Mouse (Mus musculus) neural tube, embryonic 12.5 days (tissue): ENCODE measurements around the gene Rpl27. TPM values are rescaled to one million over a fixed set of nuclear protein-coding genes. Genes with fewer than 3 reads are reported as not detected.
"Not testable (repeated sequence)": the region's sequence is repeated elsewhere in the genome, so short reads cannot be mapped to it uniquely, and the experiment has no call there.

Source experiments
- ATAC-seq: fragments of 200-750 bp; cut with Nextera tagmentation; 2 replicates; pipeline ENCODE4 v1.8.0; 2017; ENCODE audit warnings: low read depth, mild to moderate bottlenecking, moderate TSS enrichment, moderate library complexity; ENCODE audit not compliant: low FRiP score
- H3K27ac ChIP-seq: fragments of 300-500 bp; sonication (generic); 2 replicates; pipeline ENCODE4 v1.5.1; 2016
- H3K27me3 ChIP-seq: fragments of 300-500 bp; sonication (generic); replicated peaks from 2 replicates; pipeline ENCODE4 v1.6.1; 2016; ENCODE audit warnings: mild to moderate bottlenecking
- H3K36me3 ChIP-seq: fragments of 300-500 bp; sonication (generic); 2 replicates; pipeline ENCODE4 v1.6.1; 2016; ENCODE audit warnings: mild to moderate bottlenecking
- H3K4me1 ChIP-seq: fragments of 300-500 bp; sonication (generic); 2 replicates; pipeline ENCODE4 v1.6.1; 2016
- H3K4me2 ChIP-seq: fragments of 300-500 bp; sonication (generic); replicated peaks from 2 replicates; pipeline ENCODE4 v1.6.1; 2016; ENCODE audit warnings: mild to moderate bottlenecking
- H3K4me3 ChIP-seq: fragments of 300-500 bp; sonication (generic); 2 replicates; pipeline ENCODE4 v1.5.1; 2016
- H3K9ac ChIP-seq: fragments of 300-500 bp; sonication (generic); 2 replicates; pipeline ENCODE4 v1.6.1; 2016; ENCODE audit warnings: mild to moderate bottlenecking
- H3K9me3 ChIP-seq: fragments of 300-500 bp; sonication (generic); 2 replicates; pipeline ENCODE4 v1.6.1; 2016; ENCODE audit warnings: mild to moderate bottlenecking
- WGBS: fragments of 180-500 bp; shearing (Covaris S2); methylation state at CpG from one replicate; pipeline ENCODE4 v1.1.7; 2016; 5-methylcytosine and 5-hydroxymethylcytosine counted together
- polyA plus RNA-seq: library from polyadenylated mRNA; unstranded; fragments of >200 nt; fragmentation: Nextera tagmentation; extraction: Ambion mirVana; gene quantifications from 2 replicates; pipeline ENCODE4 v1.2.1, GENCODE M21; 2016

Gene Rpl27
- polyA plus RNA-seq, 1 experiment from 2014 or later, result 327 TPM

- no peak overlapping the region for H3K27ac ChIP-seq
Measured at GRCm38 (mm10) chr11:101474298-101474697, 32.2 kb downstream of the Rpl27 start.

GRCm38 (mm10) chr11:101476361-101476760 lies 34.3 kb downstream of the Rpl27 start:
- peaks cover 46% of the 10 kb centered on the region for H3K4me1 ChIP-seq
- H3K27me3 ChIP-seq, ATAC-seq, H3K4me2 ChIP-seq, H3K9ac ChIP-seq, H3K36me3 ChIP-seq, H3K9me3 ChIP-seq, H3K4me3 ChIP-seq, H3K27ac ChIP-seq: not testable (repeated sequence)
- WGBS, result 80% methylated on average over 4 of the region's 4 CpGs

More at GRCm38 (mm10) chr11:101474298-101474697, 32.2 kb downstream of the Rpl27 start:
- 76% methylated on average over 5 of the region's 5 CpGs for WGBS
- Histone ChIP-seq H3K27me3 (no peaks in the 10 kb centered on the region), H3K9ac (no peak overlapping the region), H3K36me3 (peaks cover 13% of the 10 kb centered on the region; the same call in 1 of the 2 replicates), H3K4me1 (peaks cover 48% of the 10 kb centered on the region), H3K9me3 (no peaks in the 10 kb centered on the region), H3K4me2 (no peak overlapping the region), H3K4me3 (no peak overlapping the region)
- ATAC-seq, result no peak

DNA sequence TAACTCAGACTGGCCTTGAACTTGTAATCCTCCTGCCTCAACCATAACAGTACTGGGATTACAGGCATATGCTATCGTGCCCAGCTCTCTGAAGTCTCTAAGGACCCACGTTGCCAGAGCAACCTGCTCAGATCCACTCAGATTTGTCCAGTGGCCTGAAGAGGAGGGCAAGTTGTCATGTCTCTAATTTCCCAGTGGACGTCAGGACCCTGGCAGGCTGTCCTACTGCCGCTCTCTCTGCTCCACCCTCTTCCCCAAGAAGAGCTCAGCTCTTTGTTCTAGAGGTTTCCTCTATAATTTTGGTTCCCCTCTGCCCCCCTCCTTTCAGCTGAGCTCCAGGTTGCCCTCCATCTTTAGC lies 35.1 kb downstream of the Rpl27 start:
- Histone ChIP-seq H3K4me2 (peak overlapping the region; percentile 8; the same call in 1 of the 2 replicates), H3K9ac (no peak overlapping the region), H3K27me3 (no peaks in the 10 kb centered on the region), H3K27ac (peak overlapping the region; percentile 75), H3K4me1 (peaks cover 38% of the 10 kb centered on the region), H3K9me3 (no peaks in the 10 kb centered on the region), H3K4me3 (no peak overlapping the region), H3K36me3 (no peaks in the 10 kb centered on the region)
- WGBS, result 21% methylated on average over 4 of the region's 4 CpGs
- peak; percentile 70 for ATAC-seq

- H3K4me2 ChIP-seq, result peak overlapping the region; percentile 50
- ATAC-seq, result peak; percentile 84
- 23% methylated on average over 10 of the region's 10 CpGs for WGBS
Measured at GRCm38 (mm10) chr11:101477552-101478211, 35.6 kb downstream of the Rpl27 start.

GRCm38 (mm10) chr11:101479171-101479635 lies 37.1 kb downstream of the Rpl27 start:
- peak overlapping the region; percentile 50 for H3K4me2 ChIP-seq
- no peaks in the 10 kb centered on the region for H3K9me3 ChIP-seq
- H3K4me1 ChIP-seq, result peaks cover 40% of the 10 kb centered on the region
- peak overlapping the region; percentile 42; the same call in 1 of the 2 replicates for H3K9ac ChIP-seq
- no peaks in the 10 kb centered on the region for H3K27me3 ChIP-seq
- H3K36me3 ChIP-seq, result no peaks in the 10 kb centered on the region
- 3% methylated on average over 18 of the region's 18 CpGs for WGBS
- peak; percentile 60 for ATAC-seq
- H3K4me3 ChIP-seq, result peak overlapping the region; percentile 17
- peak overlapping the region; percentile 92 for H3K27ac ChIP-seq

More at GRCm38 (mm10) chr11:101477552-101478211, 35.6 kb downstream of the Rpl27 start:
- Histone ChIP-seq H3K27ac (peak overlapping the region; percentile 92), H3K4me3 (peak overlapping the region; percentile 1; the same call in 1 of the 2 replicates), H3K27me3 (no peaks in the 10 kb centered on the region), H3K9ac (0 out of 2 replicates have a peak overlapping the region, but pooled peaks have one; percentile 29), H3K4me1 (peaks cover 33% of the 10 kb centered on the region), H3K36me3 (no peaks in the 10 kb centered on the region), H3K9me3 (no peaks in the 10 kb centered on the region)

GRCm38 (mm10) chr11:101480912-101481311 lies 38.8 kb downstream of the Rpl27 start:
- Histone ChIP-seq H3K27ac (no peak overlapping the region), H3K36me3 (no peaks in the 10 kb centered on the region), H3K9ac (no peak overlapping the region), H3K4me2 (no peak overlapping the region), H3K4me1 (peaks cover 46% of the 10 kb centered on the region), H3K27me3 (no peaks in the 10 kb centered on the region), H3K9me3 (no peaks in the 10 kb centered on the region), H3K4me3 (no peak overlapping the region)
- no peak for ATAC-seq
- WGBS, result 71% methylated on average over 6 of the region's 6 CpGs

DNA sequence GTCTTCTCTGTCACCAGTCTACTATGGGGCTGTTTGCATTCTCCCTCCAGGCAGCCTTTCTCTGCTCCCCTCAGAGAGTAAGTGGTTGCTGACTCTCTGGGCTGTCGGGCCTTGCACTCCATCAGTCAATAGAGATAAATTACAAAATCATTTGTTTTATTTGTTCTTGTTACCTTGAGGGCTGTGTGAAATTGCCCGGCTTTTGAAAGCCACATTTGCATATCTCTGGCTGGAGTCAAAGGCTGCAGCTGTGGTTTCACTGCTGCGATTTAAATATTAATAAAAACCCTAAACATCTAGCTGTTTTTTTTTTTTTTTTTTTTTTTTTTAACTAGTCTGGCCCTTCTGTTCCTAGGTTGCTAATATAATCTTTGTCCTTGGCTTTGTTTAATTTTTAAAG lies 41.7 kb downstream of the Rpl27 start:
- H3K9ac ChIP-seq, result no peak overlapping the region
- WGBS, result 16% methylated on average over 3 of the region's 3 CpGs
- H3K4me2 ChIP-seq, result no peak overlapping the region
- no peaks in the 10 kb centered on the region for H3K9me3 ChIP-seq
- ATAC-seq, result no peak
- H3K27ac ChIP-seq, result peak overlapping the region; percentile 29; the same call in 1 of the 2 replicates
- H3K36me3 ChIP-seq, result peaks cover 3% of the 10 kb centered on the region; the same call in 1 of the 2 replicates
- peaks cover 31% of the 10 kb centered on the region for H3K4me1 ChIP-seq
- H3K4me3 ChIP-seq, result no peak overlapping the region
- H3K27me3 ChIP-seq, result no peaks in the 10 kb centered on the region

- WGBS, result 75% methylated on average over 6 of the region's 6 CpGs
- Histone ChIP-seq H3K4me3 (no peak overlapping the region), H3K27me3 (no peaks in the 10 kb centered on the region), H3K4me2 (no peak overlapping the region), H3K36me3 (peaks cover 3% of the 10 kb centered on the region; the same call in 1 of the 2 replicates), H3K4me1 (peaks cover 27% of the 10 kb centered on the region), H3K9me3 (no peaks in the 10 kb centered on the region), H3K27ac (peak overlapping the region; percentile 53), H3K9ac (no peak overlapping the region)
- ATAC-seq, result no peak
Measured at GRCm38 (mm10) chr11:101484245-101484644, 42.1 kb downstream of the Rpl27 start.

DNA sequence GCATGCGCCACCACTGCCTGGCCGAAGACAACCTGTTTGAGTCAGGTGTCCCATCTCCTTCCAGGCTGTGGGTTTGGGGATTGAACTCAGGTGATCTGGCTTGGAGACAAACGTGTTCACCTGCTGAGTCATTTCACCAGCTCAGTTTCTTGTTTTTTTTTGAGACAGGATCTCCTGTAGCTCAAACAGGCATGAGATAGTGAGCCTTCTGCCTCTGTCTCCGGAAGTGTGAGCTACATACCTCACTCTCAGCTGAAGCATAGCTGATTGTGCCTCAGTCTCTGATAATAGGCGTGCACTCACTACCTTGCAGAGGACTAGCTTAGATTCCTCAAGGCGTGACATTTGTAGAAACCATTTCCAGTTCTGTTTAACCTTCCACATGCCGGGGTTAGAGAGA lies 42.7 kb downstream of the Rpl27 start:
- Histone ChIP-seq H3K4me2 (no peak overlapping the region), H3K36me3 (peaks cover 3% of the 10 kb centered on the region; the same call in 1 of the 2 replicates), H3K27me3 (no peaks in the 10 kb centered on the region), H3K4me3 (no peak overlapping the region), H3K27ac (no peak overlapping the region; the same call in 1 of the 2 replicates), H3K9ac (no peak overlapping the region), H3K9me3 (no peaks in the 10 kb centered on the region), H3K4me1 (peaks cover 22% of the 10 kb centered on the region)
- no peak for ATAC-seq
- 89% methylated on average over 7 of the region's 7 CpGs for whole genome bisulfite sequencing

DNA sequence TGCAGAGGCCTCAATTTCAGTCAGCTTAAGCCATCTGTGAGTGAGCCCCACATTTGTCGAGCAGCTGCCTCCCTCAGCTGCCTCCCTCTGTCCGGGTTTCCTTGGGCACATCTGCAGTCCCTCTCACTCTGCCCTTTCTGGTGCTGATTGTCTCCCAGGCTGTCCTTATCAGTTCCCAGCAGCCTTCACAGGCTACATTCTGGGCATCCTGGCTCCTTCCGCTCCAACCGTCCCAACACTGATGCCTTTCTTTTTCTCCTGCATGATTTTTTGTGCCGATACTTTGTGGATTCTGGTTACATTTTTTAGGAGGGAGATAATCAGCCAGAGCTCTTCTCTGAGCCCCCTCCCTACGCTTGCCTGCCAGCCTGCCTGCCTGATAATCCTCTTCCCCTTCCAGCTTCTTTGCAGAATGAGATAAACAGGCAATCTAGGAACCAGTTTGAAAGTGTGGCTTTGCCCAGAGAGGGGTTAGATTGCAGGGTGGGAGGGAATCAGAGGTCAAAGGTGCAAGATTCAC lies 43.5 kb downstream of the Rpl27 start:
- Histone ChIP-seq H3K4me1 (peaks cover 17% of the 10 kb centered on the region; the same call in 1 of the 2 replicates), H3K27ac (peak overlapping the region; percentile 50; the same call in 1 of the 2 replicates), H3K9ac (0 out of 2 replicates have a peak overlapping the region, but pooled peaks have one; percentile 6), H3K4me2 (no peak overlapping the region), H3K27me3 (no peaks in the 10 kb centered on the region), H3K4me3 (no peak overlapping the region), H3K9me3 (no peaks in the 10 kb centered on the region), H3K36me3 (peaks cover 3% of the 10 kb centered on the region; the same call in 1 of the 2 replicates)
- no peak for ATAC-seq
- WGBS, result 65% methylated on average over 6 of the region's 6 CpGs

- Histone ChIP-seq H3K9ac (no peak overlapping the region), H3K4me3 (no peak overlapping the region), H3K9me3 (no peaks in the 10 kb centered on the region), H3K27me3 (no peaks in the 10 kb centered on the region), H3K27ac (no peak overlapping the region), H3K4me1 (peaks cover 17% of the 10 kb centered on the region; the same call in 1 of the 2 replicates), H3K4me2 (no peak overlapping the region), H3K36me3 (peaks cover 3% of the 10 kb centered on the region; the same call in 1 of the 2 replicates)
- 84% methylated on average over 6 of the region's 6 CpGs for WGBS
- no peak for ATAC-seq
Measured at GRCm38 (mm10) chr11:101486126-101486525, 44.0 kb downstream of the Rpl27 start.
